Mouse (Mus musculus) embryonic fibroblast, embryonic 13.5 days (primary cell): ENCODE measurements around the gene Sub1.

Source experiments
- CTCF ChIP-seq: IDR thresholded peaks from 2 replicates; pipeline ENCODE4 v1.5.1; 2011; ENCODE audit warnings: mild to moderate bottlenecking, control low read depth, low read length, moderate library complexity, borderline replicate concordance; ENCODE audit not compliant: insufficient read depth
- POLR2A ChIP-seq: IDR thresholded peaks from 2 replicates; pipeline ENCODE4 v1.6.1; 2011; ENCODE audit warnings: low read depth, mild to moderate bottlenecking, control low read depth, low read length, moderate library complexity

DNA sequence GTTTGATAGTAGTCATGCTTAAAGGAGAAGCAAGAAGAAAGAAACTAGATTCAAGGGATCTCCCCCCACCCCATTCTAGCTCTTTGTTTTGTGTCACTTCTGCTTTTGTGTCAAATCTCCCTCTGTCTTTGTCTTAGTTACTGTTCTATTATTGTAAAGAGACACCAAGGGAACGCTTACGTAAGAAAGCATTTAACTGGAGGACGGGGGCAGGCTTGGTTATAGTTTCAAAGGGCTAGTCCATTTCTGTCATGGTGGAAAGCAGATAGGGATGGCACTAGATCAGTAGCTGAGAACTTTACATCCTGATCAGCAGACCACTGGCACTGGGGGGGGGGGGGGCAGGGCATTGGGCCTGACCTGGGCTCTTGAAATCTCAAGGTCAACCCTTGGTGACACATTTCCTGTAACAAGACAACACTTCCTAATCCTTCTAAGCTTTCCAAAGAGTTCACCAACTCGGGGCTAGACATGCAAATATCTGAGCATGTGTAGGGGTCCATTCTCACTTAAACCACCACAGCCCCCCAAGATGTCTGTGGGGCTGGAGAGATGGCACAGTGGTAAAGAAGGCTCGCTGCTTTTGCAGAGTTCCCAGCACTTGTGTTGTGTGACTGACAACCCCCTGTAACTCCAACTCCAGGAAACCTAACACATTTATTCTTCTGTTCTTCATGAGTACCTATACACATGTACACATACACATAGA, 17.6 kb upstream of the Sub1 start:
- TF ChIP-seq CTCF (no peak), POLR2A (no peak)
